Mouse (Mus musculus) olfactory bulb, adult 2 months (tissue): Measurements from ENCODE around the gene Rdm1. TPM values are rescaled to one million over a fixed set of nuclear protein-coding genes. Genes with fewer than 3 reads are reported as not detected.
"Not testable (repeated sequence)": the region's sequence is repeated elsewhere in the genome, so short reads cannot be mapped to it uniquely, and the experiment has no call there.

Experiments used
- H3K27ac ChIP-seq: fragments of 200-500 bp; 2 replicates; pipeline ENCODE4 v1.5.1; 2012; ENCODE audit warnings: low read depth, low read length; ENCODE audit not compliant: insufficient read depth
- H3K4me1 ChIP-seq: fragments of 200-500 bp; 2 replicates; pipeline ENCODE4 v1.6.1; 2012; ENCODE audit warnings: low read length; ENCODE audit not compliant: control insufficient read depth, insufficient read depth
- H3K4me3 ChIP-seq: fragments of 200-500 bp; 2 replicates; pipeline ENCODE4 v1.5.1; 2012; ENCODE audit warnings: mild to moderate bottlenecking, low read depth, low read length, moderate library complexity; ENCODE audit not compliant: insufficient read depth
- CTCF ChIP-seq: fragments of 200-500 bp; IDR thresholded peaks from 2 replicates; pipeline ENCODE4 v1.5.1; 2012; ENCODE audit warnings: low read depth, mild to moderate bottlenecking, low read length, moderate library complexity; ENCODE audit not compliant: insufficient read depth
- POLR2A ChIP-seq: fragments of 200-500 bp; IDR thresholded peaks from 2 replicates; pipeline ENCODE4 v1.6.1; 2012; ENCODE audit warnings: mild to moderate bottlenecking, low read depth, low read length, moderate library complexity; ENCODE audit not compliant: insufficient read depth
- WGBS: fragments of 180-500 bp; shearing (Covaris S2); methylation state at CpG from one replicate; pipeline ENCODE4 v1.1.7; 2018; 5-methylcytosine and 5-hydroxymethylcytosine counted together
- polyA plus RNA-seq: library from polyadenylated mRNA; stranded (reverse); fragments of >200 nt; gene quantifications from 2 replicates; pipeline ENCODE4 v1.2.4, GENCODE M21; 2012; ENCODE audit warnings: low replicate concordance; ENCODE audit not compliant: missing spikeins, insufficient read depth, insufficient read length

Rdm1 gene
- polyA plus RNA-seq, 1 experiment: not detected

DNA sequence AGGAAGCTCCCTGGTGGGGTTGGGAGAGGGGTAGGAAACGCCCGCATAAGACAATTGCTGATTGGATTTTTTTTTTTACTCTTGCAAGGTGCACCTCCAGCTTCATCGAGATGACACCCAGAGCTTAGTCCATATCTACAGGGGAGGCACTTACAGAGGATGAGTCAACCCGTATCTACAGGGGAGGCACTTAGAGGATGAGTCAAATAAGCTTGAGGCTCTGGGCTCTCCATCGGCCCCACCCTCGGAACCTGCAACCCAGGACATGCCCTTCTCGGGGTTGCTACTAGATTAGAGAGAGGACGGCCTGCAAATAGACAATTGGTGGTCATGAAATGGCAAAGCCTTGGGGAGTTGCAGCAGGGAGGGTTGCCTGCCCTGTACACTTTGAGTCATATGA is 10.9 kb upstream of the Rdm1 start:
- TF ChIP-seq POLR2A (no peak), CTCF (no peak)
- H3K27ac ChIP-seq: no peak overlapping the region
- WGBS: 75% methylated on average over 8 of the region's 8 CpGs
- peaks cover 16% of the 10 kb centered on the region for H3K4me1 ChIP-seq
- no peak overlapping the region for H3K4me3 ChIP-seq

DNA sequence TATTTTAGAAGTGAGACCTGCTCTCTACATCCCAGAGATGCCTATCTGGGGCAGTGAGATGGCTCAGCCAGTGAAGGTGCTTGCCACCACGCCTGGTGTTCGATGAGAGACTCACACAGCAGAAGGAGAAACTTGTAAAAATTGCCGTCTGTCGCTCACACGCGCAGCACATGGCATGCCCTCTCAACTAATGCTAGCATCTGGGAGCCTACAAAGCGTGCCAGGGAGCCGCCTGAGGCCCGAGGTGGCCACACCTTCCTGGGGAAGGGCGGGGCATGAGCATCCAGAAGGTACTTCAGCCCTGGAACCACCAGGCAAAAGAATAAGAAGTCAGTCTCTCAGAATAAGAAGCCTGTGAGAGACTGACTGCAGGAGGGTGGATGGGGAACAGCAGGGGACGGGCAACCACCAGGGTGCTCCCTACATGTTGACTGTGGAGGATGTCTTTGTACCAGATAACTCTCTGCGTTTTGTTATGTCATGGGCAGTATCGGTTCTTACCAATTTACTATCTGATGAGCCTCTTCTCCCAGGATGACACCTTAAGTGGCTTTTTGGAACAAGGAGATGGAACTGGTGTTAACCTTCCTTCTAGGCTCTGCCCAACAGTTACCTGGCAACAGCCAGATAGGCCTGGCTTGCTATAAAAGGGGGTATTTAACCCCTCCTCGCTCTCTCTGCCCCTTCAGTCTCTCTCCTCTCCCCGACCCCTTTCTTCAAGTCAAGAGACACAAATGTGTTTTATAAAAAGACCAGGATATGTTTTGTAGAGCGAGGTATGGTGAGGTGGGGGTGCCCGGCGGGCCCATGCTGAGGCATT is 9.8 kb upstream of the Rdm1 start:
- H3K4me3 ChIP-seq: no peak overlapping the region
- no peak overlapping the region for H3K27ac ChIP-seq
- WGBS: 33% methylated on average over 18 of the region's 18 CpGs
- TF ChIP-seq POLR2A: no peak
- no peak for TF ChIP-seq CTCF
- peaks cover 16% of the 10 kb centered on the region for H3K4me1 ChIP-seq

DNA sequence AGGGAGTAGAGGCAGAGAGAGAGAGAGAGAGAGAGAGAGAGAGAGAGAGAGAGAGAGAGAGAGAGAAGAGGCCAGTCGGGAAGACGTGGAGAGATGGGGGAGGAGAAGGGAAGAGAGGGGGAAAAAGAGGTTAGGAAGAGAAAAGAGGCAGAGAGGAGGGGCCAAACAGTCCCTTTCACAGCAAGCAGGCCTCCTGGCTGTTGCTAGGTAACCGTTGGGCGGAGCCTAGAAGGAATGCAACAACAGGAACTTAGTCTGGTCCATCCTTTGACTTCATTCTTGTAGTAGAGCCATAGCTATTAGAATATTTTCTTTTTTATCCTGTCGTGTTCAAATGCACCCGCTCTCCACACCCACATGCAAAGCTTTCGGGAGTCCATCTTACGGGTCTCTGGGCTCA is 9.1 kb upstream of the Rdm1 start:
- no peak overlapping the region for H3K4me3 ChIP-seq
- H3K27ac ChIP-seq: no peak overlapping the region
- WGBS: 6% methylated on average over 8 of the region's 8 CpGs
- H3K4me1 ChIP-seq: peaks cover 16% of the 10 kb centered on the region
- TF ChIP-seq POLR2A (no peak), CTCF (no peak)

DNA sequence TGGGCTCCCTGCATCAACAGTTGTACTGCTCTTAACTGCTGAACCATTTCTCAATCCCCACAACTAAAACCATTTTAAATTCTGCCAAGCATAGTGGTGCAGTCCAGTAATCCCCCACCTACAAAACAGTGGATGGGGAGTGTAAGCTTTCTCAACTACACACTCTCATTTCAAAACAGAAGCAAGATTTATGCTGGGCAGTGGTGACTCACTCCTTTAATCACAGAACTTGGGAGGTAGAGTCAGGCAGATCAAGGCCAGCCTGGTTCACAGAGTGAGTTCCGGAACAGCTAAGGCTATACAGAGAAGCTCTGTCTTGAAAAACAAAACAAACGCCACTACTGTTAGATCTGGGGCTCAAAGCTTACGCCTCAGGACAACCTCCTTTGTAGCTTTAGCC is 8.4 kb upstream of the Rdm1 start:
- TF ChIP-seq CTCF (no peak), POLR2A (no peak)
- Histone ChIP-seq H3K4me3 (no peak overlapping the region), H3K4me1 (peaks cover 16% of the 10 kb centered on the region), H3K27ac (no peak overlapping the region)
- 75% methylated on average over 3 of the region's 3 CpGs for WGBS

DNA sequence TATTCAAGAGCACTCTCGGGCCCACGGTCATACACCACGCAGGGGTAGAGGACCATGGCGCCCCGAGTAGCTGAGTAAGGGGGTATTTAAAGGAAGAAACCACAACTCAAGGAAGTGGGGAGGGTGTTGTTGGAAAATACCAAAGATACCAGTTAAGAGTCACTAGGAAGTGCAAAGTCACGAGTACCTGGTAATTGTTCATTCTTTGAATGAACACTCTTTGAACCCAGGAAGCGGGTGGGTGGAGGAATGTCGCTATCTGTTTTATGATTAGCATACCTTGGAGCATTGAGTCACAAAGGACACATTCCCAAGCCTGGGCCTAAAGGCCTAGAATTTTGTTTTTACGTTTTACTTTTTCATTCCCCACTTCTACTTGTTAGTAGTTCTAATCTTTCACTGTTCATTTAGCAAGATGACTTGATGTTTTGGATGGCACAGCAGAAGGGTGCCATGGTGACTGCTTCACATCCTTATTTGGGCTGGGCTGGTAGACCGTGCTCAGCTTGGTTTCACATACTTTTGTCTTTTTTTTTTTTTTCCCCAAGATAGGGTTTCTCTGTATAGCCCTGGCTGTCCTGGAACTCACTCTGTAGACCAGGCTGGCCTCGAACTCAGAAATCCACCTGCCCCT is 6.9 kb upstream of the Rdm1 start:
- 88% methylated on average over 11 of the region's 11 CpGs for WGBS
- not testable (repeated sequence) for H3K27ac ChIP-seq, H3K4me3 ChIP-seq
- peaks cover 16% of the 10 kb centered on the region for H3K4me1 ChIP-seq

DNA sequence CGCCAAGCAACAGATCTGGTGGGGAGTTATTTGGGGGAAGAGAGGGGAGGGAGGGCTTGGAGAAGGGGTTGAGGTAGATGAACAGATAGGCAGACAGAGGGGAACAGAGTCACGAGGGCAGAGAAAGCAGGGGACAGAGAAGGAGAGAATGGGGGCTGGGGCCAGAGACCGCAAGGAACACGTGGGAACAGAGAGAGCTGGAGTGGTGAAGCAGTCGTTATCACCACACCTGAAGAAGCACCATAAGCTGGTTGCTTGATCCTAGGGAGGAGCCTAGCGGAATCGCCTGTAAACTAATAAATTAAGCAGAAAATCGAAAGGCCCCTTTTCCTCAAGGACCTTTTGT is 373 bp upstream of the Rdm1 start:
- TF ChIP-seq POLR2A: no peak
- Histone ChIP-seq H3K4me1 (peaks cover 6% of the 10 kb centered on the region; the same call in 1 of the 2 replicates), H3K4me3 (peak overlapping the region; percentile 44), H3K27ac (peak overlapping the region; percentile 40)
- WGBS: 5% methylated on average over 8 of the region's 8 CpGs

DNA sequence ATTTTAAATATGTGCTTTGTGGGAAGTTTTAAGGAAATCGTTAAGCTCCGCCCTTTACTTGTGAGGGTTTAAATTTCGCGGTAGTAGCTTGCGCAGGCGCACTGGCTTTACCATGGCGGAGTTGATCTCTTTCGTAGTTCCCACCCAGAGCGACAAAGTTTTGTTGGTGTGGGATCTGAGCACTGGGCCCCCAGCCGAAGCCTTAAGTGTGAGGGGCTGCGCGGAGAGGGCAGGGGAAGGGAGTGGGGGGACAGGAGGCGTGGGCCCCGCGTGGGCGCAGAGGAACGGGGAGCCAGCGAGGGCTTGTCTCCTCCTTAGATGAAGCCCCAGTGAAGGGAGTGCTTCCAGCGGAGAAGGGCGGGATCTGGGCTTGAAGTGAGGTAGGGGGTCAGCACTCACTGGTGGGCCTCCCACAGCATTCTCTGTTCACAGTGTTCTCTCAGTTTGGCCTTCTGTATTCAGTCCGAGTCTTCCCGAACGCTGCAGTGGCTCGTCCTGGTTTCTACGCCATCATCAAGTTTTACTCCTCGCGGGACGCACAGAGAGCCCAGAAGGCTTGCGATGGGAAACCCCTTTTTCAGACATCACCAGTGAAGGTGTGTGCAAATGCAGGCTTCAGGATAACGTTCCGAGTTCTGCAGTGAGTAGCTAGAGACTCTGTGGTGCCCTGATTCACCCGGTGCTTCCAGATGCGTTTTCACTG is 1.0 kb downstream of the Rdm1 start:
- peak overlapping the region; percentile 14; the same call in 1 of the 2 replicates for H3K27ac ChIP-seq
- under 1% methylated on average over 33 of the region's 33 CpGs for WGBS
- H3K4me1 ChIP-seq: peaks cover 6% of the 10 kb centered on the region; the same call in 1 of the 2 replicates
- no peak for TF ChIP-seq CTCF
- no peak for TF ChIP-seq POLR2A
- H3K4me3 ChIP-seq: peak overlapping the region; percentile 66

DNA sequence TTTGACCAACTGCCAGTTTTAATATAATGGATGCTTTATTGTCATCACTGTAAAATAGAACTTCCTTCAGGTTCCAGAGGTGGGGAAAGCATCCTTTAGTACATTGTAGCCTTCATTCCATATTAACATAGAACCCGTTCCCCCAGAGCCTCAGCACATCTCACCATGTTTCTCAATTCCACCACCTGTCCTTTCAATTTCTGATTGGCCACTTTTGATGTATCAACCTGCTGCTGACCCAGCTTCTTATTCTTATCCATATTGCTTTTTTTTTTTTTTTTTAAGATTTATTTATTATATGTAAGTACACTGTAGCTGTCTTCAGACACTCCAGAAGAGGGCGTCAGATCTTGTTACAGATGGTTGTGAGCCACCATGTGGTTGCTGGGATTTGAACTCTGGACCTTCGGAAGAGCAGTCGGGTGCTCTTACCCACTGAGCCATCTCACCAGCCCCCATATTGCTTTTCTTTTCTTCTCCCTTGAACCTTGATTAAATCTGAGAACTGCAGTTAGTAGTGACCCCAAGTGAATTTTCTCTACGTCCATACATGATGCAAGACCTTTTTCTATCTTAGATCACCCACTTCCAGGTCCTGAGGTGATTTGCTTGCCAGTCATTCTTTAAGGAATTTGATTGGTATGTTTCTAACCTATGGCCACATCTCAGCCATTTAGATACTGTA is 1.9 kb downstream of the Rdm1 start:
- not testable (repeated sequence) for H3K4me1 ChIP-seq, H3K4me3 ChIP-seq, H3K27ac ChIP-seq
- WGBS: 64% methylated on average over 4 of the region's 5 CpGs

DNA sequence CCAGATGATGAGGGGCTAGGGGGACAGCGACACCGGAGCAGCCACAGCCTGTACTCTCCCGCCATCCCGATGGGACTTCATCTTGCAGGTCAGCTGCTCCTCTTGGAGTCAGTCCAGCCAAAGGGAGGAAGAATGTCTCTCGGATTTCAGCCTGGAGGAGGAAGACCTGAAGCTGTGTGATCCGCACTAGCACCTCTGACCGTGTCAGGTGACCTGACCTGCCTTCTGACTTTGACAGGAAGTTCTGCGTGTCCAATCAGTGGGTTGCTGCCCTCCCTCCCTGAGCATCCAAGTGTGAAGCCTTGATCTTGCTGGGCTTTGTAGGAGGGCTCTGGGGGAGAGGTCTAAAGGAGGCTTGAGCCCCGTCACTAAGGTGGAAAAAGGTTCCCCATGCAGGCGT is 8.7 kb downstream of the Rdm1 start:
- H3K4me1 ChIP-seq: no peaks in the 10 kb centered on the region; the same call in 1 of the 2 replicates
- no peak overlapping the region for H3K4me3 ChIP-seq
- H3K27ac ChIP-seq: no peak overlapping the region
- TF ChIP-seq POLR2A (no peak), CTCF (no peak)
- 89% methylated on average over 10 of the region's 10 CpGs for WGBS
